Mouse (Mus musculus): Measurements from ENCODE around the gene Csmd2.

Gene Csmd2

DNA sequence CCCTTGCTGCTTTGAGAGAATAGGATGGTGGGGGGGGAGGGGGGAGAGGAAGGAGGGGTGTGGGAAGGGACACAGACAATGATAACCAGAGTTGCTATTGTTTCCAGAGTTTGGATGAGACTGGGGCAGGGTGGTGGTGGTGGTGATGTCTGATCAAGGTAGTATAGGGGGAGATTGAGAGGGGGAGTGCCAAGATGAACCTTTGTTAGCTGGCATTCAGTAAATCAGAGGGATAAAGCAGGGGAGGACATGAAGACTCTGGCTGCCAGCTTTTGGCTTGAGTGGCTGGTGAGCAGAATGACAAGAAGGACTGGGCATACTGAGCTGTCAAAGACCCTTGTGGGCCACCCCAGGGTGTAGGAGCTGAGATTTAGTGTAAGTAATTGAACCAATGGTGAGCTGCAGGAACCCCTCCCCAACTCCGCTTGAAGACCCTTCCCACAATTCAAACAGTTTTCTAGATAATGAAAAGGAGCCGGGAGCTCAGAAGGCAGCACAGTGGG is 254.2 kb downstream of the Csmd2 start:
- DNase-seq (ENCODE audit: low spot score in 2 of 2), result no peak

DNA sequence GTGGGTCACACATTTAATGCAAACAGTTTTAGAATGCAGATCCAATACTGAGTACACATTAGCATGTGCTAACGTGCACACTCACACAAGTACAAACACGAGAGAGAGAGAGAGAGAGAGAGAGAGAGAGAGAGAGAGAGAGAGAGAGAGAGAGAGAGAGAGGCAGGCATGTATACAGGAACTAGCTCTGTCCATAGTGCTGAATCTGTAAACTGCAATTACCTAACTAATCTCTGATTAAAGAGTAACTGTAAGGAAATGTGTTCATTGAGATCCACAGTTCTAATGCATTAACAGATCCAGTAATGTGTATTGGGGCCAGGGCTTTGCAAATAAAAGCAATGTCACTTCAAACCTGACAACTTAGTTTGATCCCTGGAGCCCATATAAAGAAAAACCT is 257.5 kb downstream of the Csmd2 start:
- no peak for DNase-seq (ENCODE audit: low spot score in 2 of 2)

DNA sequence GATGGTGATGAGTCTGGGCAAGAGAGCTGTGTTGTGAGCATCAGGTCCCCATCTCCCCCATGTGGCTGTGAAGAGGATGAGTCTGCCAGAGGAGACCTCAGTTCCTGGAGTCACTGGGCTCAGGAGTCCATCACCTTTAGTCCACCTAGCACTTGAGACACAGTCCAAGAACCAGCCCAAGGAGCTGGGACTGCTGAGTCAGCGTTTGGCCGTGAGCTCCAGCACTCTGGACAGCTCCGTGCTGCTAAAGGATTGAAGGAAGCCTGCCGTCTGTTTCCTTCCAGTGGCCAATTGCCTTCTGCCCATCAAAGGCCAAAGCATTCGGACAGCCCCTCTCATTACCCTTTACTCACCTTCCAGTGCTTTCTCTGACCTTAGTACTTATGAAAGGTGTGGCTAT is 261.0 kb downstream of the Csmd2 start:
- DNase-seq (ENCODE audit: low spot score in 2 of 2), result no peak

DNA sequence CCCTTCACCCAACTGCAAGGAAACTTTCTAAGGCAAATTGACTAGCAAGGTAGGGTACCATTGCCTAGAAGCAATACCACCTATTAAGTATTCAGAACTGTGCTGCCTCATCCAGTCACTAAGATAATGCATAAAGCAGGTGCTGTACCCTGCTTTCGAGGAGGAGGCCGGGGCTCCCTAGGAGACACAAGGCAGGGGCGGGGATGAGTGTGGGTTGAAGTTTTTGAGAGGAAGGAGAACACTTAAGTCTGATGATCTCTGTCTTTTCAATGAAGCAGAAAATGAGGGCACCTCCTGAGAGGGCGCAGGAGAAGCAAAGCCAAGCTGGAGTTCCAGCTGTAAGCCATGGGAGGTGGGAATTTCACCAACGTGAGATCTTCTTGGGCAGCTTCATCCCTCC is 271.6 kb downstream of the Csmd2 start:
- DNase-seq (ENCODE audit: low spot score in 2 of 2), result no peak

DNA sequence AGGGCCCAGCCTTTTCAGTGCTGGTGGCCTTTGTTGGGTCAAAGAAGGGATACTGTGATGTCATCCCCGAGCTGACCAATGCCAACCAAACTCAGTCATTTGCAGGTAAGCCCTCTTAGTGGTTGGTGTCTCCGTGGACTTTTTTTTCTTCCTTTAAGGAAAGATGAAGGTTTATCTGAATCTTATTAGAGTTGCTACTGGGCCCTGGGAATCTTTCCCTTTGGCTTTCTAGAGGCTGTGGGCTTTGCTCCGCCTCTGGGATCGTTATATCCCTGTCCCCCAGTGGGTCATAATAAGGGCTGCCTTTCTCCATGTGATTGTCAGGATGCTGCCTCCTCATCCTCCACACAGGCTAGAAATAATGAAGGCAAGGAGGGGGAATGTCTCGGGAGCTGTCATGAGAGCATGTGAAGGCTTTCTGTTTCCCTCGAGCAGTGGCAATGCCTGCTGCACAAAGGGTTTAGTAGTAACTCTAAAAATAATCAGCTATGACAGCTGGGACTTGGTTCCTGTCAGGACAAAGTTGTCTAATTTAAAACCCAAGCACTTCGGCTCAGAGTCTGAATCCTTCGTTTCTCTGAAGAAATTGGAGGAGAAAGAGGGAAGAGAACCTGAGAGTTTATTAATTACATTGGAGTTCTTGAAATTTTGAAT is 273.4 kb downstream of the Csmd2 start, which contains the start of gene Hmgb4:
Gene Hmgb4, minus strand, starts transcription at position 51 of the 654 bp plus-strand sequence.
- no peak for DNase-seq (ENCODE audit: low spot score in 2 of 2)

DNA sequence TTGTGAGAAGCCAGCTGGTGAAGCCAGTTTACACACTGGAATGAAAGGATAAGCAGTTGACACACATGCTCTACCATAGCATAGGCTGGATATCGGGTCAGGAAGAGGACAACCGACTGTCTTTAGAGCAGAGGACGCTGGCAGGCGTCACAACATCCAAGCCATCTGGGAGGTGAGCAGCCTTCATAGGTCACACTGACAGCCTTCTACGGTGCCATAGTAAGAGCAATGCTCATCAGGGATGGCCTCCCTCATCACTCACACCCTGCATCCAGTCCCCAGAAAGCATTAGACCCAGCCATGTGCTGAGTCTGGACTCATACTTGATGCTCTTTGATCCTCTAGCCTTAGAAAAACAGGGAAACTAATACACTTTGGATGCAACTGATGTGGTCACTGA is 276.8 kb downstream of the Csmd2 start:
- DNase-seq (ENCODE audit: low spot score in 2 of 2), result no peak

DNA sequence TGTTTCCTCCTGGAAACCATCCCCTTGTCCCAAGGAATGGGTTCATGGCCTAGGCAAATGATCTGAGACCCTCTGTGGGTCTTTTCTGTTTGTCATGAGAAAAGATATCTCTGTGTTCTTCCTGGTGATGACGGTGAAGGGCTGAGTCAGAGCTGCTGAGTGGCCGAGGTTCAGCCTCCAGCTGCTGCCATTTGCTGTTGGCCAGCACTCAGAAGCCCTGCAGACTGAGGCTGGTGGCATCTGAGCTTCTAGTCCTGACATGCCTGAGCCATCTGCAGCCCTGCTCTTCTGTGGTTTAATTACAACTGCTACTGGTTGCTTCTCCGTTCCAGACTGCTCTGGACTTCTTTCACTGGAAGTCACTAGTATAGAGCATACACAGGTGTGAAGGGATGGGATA is 277.7 kb downstream of the Csmd2 start:
- no peak for DNase-seq (ENCODE audit: low spot score in 2 of 2)

DNA sequence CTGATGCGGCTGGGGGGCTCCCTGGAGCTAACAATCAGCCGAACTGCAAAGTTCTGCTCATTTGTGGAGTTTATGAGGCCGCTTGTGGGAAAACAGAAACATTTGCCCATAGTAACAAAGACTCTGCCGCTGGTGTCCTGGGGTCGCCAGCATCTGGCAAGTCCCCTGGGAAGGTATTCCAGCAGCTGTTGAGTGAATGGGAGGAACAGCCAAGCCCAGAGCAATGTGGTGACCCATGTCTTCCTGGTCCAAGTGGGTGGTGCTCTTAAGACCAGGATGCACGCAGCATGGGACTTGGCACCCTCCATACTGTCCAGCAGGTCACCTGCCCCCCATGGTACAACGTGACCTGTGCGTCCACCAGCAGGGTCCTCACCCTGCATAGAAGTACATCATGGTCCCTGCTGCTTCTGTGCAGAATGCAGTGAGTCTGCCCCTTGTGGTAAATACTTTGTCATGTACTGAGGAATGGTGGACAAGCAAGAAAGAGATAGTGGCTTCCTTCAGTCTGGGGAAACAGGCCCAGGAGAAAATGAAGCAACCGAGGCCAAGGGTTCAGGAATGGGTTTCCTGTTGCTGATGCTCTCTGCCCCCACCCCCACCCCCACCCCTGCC is 281.7 kb downstream of the Csmd2 start:
- DNase-seq (ENCODE audit: low spot score in 2 of 2), result no peak

DNA sequence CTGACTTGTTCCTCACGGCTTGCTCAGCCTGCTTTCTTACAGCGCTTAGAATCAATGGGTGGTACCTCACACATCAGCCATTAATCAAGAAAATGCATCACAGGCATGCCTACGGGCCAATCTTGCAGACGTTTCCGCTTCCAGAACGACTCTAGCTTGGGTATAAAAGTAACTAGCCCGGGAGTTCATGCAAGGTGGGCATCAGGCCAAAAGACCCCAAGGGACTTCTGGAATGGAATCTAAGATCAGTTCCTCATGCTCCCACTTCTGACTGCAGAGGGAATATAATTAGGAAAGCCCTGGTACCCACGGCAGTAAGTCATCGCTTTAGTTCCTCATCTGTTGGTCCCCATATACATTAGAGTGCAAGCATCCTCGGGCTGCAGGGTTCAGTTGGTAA is 282.5 kb downstream of the Csmd2 start:
- DNase-seq (ENCODE audit: low spot score in 2 of 2), result no peak

DNA sequence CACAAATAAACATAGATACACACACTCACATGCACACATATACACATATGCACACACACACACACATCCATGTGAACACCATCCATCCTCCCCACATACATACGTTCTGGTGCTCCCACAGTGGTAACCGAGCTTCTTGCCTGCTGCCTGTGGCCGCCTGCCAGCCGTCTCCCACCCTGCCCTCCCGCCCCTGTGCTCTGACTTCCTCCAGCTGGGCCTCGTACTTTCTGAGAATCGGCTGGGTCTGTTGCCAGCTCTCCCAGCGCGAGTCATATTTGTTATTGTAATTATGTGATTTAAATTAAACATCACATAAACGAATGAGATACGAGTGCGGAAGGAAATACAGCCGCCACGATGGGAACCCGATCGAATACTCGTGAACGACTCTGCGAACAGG is 283.3 kb downstream of the Csmd2 start:
- no peak for DNase-seq (ENCODE audit: low spot score in 2 of 2)

DNA sequence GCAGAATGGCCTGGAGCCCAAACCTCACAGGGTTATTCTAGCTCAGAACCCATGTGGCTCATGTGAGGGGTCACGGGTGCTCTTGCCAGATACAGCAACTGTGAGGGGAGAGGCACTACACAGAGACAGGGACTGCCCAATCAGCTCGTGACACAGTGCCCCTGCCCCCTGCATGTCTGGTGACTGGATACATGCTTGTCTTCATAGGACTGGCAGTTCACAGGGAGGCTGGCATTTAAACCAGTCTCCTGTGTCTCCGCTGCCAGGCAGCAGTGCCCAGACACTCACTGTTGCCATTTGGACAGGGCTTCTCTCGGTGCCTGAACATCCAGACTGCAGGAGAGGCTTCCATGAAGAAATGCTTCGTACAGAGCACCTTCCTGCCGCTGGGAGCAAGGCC is 284.8 kb downstream of the Csmd2 start:
- DNase-seq (ENCODE audit: low spot score in 2 of 2), result no peak

DNA sequence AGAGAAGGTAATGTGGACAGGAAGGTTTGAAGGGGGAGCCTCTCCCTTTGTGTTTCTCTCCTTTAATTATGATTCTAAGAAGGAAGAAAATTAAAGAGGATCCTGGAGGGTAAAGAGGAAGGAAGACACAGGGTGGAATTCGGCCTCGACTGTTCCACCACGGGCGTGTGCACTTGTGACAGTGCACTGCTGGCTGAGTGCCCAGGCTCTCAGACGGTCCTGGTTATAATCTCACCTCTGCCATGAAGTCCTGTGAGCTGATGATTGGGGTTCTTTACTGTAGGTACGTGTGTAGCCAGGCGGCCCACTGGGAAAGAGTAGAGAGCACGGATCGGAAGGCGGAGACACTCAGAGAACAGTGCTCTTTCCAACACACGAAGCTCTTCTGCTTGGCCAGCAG is 285.5 kb downstream of the Csmd2 start:
- no peak for DNase-seq (ENCODE audit: low spot score in 2 of 2)

DNA sequence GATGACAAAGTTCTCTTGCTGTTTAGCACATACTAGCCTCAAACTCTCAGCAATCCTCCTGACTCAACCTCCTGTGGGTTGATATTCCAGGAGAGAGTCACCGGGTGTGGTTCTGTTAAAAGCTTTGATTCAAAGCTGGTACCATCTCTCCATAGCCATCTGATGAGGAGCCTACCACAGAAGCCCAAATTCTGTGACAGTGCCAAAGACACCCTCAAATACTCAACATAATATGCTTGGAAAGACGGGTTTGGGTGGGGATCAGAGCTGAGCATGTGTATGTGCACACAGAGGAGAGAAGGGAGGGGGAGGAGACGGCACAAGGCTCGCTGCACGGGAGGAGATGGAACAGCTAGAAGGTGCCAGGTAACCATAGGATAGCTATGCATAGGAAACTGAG is 287.5 kb downstream of the Csmd2 start:
- no peak for DNase-seq (ENCODE audit: low spot score in 2 of 2)

DNA sequence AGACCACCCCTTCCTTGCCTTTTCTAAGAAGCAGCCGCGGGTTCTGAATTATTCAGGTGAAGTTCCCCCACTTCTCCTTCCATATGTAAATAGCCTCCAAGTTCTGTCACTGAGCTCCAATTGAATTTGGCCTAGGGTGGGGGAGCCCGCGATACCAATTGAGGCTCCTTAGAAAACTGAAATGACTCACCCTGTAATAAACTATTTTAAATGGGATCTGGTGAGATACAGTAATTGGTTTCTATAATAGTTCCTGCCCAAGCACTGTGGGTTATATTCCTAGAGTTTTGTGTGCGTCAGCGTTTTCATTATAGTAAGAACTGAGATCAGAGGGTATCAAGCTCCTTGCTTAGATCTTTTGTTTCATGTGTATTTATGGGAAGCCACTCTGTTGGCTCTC is 287.9 kb downstream of the Csmd2 start:
- no peak for DNase-seq (ENCODE audit: low spot score in 2 of 2)

DNA sequence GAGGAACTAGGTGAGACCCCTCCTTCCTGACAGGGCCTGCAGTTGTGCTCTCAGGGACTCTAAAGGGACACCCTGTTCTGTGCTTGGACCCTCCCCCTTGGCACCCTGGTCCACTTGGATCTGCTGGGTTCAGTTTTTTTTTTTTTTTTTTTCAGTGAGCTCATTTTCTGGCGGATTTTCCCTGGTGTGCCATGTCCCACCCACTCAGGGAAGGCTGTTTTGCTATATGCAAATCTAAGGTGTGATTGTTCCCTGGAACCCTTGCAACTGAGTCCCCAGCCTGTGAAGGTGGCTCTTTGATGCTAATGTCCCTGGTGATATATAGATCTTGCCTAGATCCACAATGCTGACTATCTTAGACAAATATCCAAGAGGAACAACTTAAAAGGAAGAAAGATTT is 297.4 kb downstream of the Csmd2 start:
- DNase-seq (ENCODE audit: low spot score in 2 of 2), result no peak

DNA sequence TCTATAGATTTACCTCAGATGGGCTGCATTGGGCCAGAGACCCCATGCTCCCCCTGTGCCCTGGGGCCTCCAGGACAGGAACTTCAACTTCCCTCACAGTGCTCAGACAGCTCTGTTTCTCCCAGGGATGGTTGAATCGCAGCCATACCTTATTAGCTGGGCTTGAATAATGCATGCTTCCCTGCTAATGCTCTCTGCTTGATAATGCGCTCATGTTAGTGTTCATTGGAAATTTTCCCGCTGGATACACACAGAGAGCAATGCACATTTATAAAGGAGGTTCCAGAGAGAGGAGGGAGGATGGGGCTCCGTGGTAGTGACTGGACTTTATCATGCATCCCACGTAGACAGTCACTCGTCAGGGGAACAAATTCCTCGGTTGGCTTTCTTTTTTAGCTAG is 300.4 kb downstream of the Csmd2 start:
- no peak for DNase-seq (ENCODE audit: low spot score in 2 of 2)

DNA sequence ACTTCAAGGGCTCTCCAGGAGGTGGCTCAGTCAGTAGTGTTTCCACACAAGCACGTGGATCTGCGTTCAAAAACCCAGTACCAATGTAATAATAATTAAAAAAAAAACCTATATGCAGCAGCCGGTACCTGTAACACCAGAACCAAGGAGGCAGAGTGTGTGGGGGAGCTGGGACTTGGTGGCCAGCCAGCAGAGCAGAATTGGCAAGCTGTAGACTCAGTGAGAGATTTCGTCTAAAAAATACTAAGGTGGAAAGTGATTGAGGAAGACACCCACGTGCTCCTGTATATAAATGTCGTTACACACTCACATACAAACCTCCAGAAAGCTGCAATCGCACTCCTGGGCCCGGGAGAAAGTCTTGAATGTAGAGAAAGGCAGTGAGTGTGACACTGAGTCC is 316.4 kb downstream of the Csmd2 start:
- DNase-seq (ENCODE audit: low spot score in 2 of 2), result no peak

DNA sequence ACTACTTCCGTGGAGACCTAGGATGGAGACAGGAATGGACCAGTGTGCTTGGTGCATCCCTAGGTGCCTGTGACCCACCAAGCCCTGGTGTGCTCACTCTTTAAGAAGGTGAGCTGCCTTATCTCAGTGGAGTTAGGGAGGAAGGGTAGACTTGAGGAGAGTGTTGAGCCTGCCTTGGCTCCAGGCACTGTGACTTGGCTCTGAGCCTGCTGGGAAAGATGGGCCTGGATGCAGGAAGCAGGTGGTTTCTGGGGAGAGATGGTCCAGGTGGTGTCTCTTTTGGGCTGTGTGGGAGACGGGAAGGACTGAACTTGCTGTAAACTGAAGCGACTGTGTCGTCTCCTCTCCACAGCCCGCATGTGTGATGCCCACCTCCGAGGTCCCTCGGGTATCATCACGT is 318.4 kb downstream of the Csmd2 start:
- no peak for DNase-seq (ENCODE audit: low spot score in 2 of 2)

DNA sequence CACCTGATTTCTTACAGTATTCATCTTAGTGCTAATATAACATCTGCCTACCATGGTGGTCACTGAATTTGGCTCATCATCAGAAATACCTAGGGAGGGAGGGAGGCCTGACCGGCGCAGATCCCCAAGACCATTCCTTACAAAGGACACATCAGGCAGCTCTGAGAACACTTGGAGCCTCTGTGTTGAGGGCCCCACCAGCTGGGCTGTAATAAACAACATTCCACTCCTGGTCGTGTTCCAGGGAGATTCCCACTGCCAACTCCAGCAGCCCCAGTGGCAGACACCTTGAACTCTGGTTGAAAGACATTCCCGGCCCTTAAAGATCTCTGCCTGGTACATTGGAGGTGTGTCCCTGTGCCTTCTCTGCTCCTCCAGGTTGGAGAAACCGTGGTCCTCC is 327.7 kb downstream of the Csmd2 start:
- no peak for DNase-seq (ENCODE audit: low spot score in 2 of 2)

DNA sequence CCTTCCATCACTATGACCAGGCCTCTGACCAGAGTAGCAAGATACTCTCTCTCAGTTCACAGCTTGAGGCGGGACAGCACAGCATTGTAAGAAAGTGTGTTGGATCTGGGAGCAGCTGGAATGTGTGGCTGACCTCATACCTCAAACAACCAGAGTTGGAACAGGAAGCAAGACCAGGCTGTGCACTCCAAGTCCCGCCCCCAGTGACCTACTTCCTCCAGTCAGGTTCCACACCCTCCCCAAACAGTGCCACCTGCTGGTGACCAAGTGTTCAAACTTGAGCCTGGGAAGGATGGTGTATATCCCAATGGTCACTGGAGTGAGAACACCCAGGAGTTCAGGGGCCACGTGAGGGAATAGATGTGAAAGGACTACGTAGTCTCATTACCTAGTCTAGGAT is 330.3 kb downstream of the Csmd2 start:
- no peak for DNase-seq (ENCODE audit: low spot score in 2 of 2)

DNA sequence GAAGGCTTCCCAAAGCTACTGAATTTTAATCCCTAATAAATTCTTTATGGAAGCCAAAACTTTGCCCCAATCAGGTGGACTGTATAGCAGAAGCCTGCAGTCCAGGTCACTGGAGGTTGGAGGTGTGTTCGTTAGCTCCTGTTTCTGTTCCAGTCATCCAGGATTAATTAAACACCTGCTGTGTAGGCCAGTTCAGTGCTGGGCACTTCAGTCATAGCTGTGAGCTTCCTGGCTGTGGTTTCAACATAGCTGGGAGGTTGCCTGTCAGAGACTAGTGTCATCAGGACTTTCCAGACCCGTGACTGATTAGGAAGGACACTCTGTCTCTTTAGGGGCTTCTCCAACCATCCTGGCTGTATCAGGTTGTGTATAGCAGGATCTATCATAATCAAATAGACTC is 337.9 kb downstream of the Csmd2 start:
- DNase-seq (ENCODE audit: low spot score in 2 of 2), result no peak

DNA sequence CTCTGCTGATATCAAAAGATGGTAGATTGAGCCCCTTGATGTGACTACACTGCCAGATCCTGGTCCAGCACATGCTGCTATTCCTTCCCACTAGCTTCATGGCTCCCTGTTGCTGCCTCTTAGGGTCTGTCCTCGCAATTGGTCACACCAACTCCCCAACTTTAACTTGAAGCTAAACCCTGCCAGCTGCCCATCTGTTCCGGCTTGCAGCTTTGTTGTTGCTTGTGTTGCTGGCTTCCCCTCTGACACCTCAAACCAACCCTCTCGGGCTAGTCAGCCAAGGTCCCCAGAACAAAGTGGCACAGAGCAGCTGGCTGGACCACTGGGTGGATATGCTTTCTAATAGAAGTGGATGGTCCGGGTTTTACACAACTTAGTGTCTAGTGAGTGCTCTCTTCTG is 339.1 kb downstream of the Csmd2 start:
- no peak for DNase-seq (ENCODE audit: low spot score in 2 of 2)

DNA sequence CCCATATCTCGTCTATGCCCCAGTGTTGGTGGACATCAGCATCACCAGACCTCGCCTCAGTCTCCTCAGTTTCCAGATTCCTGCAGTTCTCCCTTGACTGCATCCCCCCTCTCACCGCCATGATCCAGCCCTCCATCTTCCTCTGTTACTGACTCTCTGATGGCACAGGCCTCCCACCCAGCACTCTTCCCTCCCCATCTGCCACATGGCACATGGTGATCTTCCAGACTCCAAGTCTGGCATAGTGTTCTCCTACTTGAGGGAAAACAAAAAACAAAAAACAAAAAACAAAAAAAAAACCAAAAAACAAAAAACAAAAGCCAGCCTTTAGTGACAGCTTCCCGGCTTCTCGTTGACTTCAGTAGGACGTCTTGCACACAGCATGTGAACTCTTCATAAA is 339.8 kb downstream of the Csmd2 start:
- DNase-seq (ENCODE audit: low spot score in 2 of 2), result no peak

DNA sequence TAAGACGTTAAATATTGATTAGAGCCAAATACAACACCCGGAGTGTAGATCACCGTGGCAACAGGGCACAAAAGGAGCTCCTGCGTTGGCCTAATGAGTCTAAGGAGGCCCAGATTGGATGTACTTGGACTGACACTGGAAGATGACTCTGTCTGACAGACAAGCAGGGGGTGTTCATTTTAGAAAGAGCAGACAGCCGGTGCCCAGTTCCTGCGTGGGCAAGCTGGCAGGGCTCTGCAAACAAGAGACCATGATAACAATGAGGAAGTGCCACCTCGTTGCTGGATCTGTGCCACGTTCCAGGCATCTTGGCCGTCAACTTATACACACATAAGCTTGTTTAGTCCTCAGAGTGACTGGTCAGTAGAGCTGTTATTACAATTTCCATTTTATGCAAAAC is 342.9 kb downstream of the Csmd2 start:
- no peak for DNase-seq (ENCODE audit: low spot score in 2 of 2)
